Mouse (Mus musculus): ENCODE measurements around the gene Ccdc102a.

DNA sequence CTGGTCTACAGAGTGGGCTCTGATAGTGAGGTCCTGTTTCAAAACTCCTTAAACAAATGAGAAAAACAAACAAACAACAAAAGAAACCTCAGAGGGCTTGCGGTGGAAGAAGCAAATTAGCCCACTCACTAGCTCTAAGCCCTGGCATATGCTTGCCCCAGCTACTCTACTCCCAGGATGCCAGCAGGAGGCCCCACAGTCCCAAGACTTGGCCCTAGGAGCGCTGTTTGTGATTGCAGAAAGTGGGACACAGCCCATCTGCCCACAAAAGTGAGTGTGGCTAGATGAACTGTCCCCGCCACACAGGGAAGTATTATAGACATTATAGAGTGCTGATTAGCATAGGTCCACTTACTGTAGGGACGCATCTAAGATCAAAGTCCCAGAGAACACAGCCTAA, 30.5 kb upstream of the Ccdc102a start:
- TF ChIP-seq CTCF (IDR thresholded peaks at IDR 0.05; ENCODE audit: low read depth) = no peak
- TF ChIP-seq EP300 (IDR thresholded peaks at IDR 0.05; ENCODE audit: low read depth) = no peak
